Mouse (Mus musculus) lung, adult 2 months (tissue): ENCODE measurements around the gene Tle3. TPM values are rescaled to one million over a fixed set of nuclear protein-coding genes. Genes with fewer than 3 reads are reported as not detected.

Experiments used
- DNase-seq: peaks from one replicate; pipeline ENCODE4 v3.0.0; 2022
- H3K4me1 ChIP-seq: fragments of 200-500 bp; 2 replicates; pipeline ENCODE4 v1.6.1; 2011; ENCODE audit warnings: low read length; ENCODE audit not compliant: control insufficient read depth, insufficient read depth
- H3K4me3 ChIP-seq: fragments of 200-500 bp; replicated peaks from 2 replicates; pipeline ENCODE3; 2011; ENCODE audit warnings: low read depth, mild to moderate bottlenecking, control low read depth, low read length; ENCODE audit errors: extremely low read depth
- CTCF ChIP-seq: fragments of 200-500 bp; IDR thresholded peaks from 2 replicates; pipeline ENCODE4 v1.5.1; 2011; ENCODE audit warnings: mild to moderate bottlenecking, low read length, control low read depth; ENCODE audit not compliant: insufficient read depth
- POLR2A ChIP-seq: fragments of 200-500 bp; IDR thresholded peaks from 2 replicates; pipeline ENCODE4 v1.6.1; 2011; ENCODE audit warnings: low read depth, mild to moderate bottlenecking, control low read depth, low read length, borderline replicate concordance; ENCODE audit errors: extremely low read depth
- WGBS: fragments of 180-500 bp; shearing (Covaris S2); methylation state at CpG from one replicate; pipeline ENCODE4 v1.1.7; 2018; 5-methylcytosine and 5-hydroxymethylcytosine counted together
- polyA plus RNA-seq: library from polyadenylated mRNA; depleted of rRNA; stranded (reverse); fragments of >200 nt; gene quantifications from 2 replicates; pipeline ENCODE4 v1.2.3, GENCODE M21; 2012

Gene Tle3
- polyA plus RNA-seq, 1 experiment = 55.1 TPM

DNA sequence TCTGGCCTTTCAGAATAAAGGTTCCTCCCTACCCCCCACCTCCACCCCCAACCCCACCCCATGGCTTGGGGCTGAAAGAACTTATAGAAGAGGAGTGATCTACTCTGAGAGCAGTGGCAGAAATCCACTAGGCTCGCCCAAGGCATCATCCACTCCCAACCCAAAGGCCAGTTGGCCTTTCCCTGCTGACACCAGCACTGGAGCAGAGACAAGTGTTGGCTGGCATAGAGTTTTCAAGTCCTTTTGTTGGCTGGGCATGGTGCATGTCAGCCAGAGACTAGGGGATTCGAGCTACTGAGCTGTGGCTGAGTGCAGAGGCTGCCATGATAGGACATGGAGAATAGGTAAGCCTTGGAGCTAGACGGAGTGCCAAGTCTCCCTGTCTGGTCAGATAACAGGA lies 9.3 kb downstream of the Tle3 start:
- DNase-seq = no peak
- H3K4me3 ChIP-seq = no peak overlapping the region
- WGBS = 76% methylated on average over 3 of the region's 3 CpGs
- H3K4me1 ChIP-seq = peaks cover 21% of the 10 kb centered on the region
- no peak for TF ChIP-seq POLR2A
- TF ChIP-seq CTCF = no peak

DNA sequence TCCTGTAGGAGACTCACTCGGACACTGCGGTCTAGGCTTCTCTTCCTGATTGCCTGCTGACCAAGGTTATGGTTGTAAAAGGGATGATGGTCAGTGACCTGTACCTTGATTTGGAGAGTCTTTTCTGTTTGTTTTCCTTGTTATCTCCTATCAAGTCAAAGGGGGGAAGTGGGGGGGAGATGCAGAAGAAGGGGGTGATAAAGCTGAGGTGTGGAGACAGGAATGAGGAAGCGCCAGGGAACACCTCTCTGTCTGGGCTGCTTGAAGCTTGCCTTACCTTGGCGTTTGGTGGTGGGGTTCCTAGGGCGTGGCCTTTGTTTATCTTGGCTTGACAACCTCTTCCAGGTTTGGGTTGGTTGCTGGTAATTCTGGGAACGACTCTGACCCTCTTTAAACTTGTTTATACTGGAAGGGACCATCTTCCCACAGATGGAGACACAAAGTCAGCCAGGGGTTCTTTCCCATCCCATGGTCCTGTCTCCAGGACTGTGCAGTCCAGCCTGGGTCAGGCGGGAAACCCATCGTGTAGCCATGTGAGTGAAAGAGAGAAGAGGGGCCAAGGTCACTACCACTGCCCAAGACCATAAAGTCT lies 10.5 kb downstream of the Tle3 start:
- TF ChIP-seq CTCF = no peak
- TF ChIP-seq POLR2A = no peak
- peaks cover 20% of the 10 kb centered on the region for H3K4me1 ChIP-seq
- DNase-seq = no peak
- no peak overlapping the region for H3K4me3 ChIP-seq
- 74% methylated on average over 8 of the region's 8 CpGs for WGBS

DNA sequence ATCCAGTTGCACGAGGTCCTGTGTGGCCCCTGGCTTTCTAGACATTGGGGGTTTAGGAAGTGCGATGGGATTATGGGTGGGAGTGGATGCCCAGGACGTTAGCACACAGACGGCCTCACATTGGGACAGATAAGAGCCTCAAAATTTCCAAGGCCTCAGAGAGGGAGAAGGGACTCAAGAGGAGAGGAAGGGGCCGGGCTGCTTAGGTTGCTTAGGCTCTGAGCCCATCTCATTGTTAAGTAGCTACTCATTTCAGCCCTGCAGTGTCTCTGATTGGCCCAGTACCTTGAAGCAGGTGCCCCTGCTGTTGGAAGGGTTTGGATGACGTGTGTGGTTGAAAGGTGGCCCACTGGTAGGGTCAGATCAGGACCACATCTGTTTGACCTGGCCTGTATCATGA lies 11.9 kb downstream of the Tle3 start:
- 92% methylated on average over 6 of the region's 6 CpGs for WGBS
- Histone ChIP-seq H3K4me1 (peaks cover 20% of the 10 kb centered on the region), H3K4me3 (no peak overlapping the region)
- no peak for TF ChIP-seq CTCF
- no peak for TF ChIP-seq POLR2A
- no peak for DNase-seq

DNA sequence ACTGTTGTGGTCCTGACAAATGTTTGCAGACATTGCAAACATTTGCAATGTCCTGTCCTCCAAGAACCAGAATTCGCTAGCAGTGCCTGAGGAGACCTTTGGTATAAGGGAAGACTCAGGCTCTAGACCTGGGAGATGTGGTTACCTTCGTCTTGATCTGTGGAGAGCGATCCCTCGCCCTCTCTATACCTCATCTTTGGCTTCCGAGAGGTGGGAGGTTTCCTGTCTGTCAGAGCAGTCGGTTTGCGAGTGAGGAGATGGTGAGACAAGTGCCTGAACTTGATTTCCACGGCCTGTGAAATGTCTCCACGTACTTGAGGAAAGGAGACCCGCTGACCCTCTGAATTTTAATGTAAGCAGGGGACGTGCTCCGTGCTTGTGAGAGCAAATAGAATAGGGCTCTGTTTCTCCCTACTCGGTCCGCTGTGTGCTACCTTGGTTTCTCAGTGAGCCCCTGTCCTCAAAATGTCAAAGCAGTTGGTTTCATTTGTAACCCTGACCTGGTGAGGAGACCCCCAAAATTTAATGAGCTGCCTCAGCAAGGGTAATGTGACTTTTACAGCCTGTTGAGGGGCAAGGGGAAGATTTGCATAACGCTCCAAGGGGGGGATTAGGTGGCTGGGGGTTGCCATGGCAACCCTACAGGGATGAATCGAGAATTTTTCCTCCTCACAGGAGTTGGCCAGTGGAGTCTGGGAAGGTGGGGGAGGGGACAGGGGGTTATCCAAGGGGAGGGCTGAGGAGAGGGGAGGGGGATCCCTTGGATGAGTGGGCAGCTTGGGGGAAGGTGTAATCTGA lies 12.7 kb downstream of the Tle3 start:
- DNase-seq = no peak
- 83% methylated on average over 16 of the region's 16 CpGs for WGBS
- no peak for TF ChIP-seq POLR2A
- no peak for TF ChIP-seq CTCF
- Histone ChIP-seq H3K4me3 (no peak overlapping the region), H3K4me1 (peaks cover 25% of the 10 kb centered on the region)

DNA sequence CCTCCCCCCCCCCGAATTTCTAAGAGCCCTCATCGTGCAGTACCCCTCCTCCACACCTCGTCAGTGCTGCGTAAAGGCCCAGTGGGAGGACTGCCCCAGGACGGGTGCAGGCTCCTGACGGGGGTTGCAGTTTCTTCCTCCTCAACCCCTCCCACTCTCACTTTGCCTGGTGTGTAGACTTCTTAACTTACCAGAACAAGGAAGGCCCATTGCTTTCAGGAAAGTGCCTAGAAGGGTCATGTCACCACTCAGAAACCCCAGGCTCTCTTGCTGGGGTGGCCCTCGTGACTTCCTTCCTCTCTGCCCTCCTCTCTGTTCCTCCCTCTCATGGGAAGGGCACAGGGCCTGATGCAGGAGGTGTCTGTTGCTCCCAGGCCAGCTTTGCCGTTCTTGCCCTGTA lies 13.6 kb downstream of the Tle3 start:
- WGBS = 44% methylated on average over 8 of the region's 8 CpGs

DNA sequence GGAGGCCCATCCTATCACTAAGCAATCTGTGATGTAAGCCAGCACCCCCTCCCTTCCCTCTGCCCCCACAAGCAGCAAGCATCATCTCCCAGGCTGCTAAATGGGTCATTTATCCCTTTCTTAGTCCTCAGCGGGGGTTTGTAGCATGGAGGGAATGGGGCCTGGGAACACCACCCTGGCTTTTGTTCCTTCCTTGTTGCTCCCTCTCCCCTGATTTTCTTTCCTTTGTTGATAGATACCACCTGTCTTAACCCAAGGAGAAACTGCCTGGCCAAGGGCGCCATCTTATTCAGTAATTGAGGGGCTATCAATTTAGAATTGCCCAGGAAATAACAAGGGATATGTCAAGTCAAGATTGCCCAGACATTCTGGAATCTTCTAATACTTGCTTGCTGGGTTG lies 14.1 kb downstream of the Tle3 start:
- H3K4me1 ChIP-seq = peaks cover 20% of the 10 kb centered on the region
- 89% methylated on average over 2 of the region's 2 CpGs for WGBS
- no peak for DNase-seq
- no peak overlapping the region for H3K4me3 ChIP-seq
- TF ChIP-seq CTCF = no peak

More for the DNA sequence above, 13.6 kb downstream of the Tle3 start:
- H3K4me3 ChIP-seq = no peak overlapping the region
- DNase-seq = no peak
- TF ChIP-seq CTCF (no peak), POLR2A (no peak)
- peaks cover 22% of the 10 kb centered on the region for H3K4me1 ChIP-seq

DNA sequence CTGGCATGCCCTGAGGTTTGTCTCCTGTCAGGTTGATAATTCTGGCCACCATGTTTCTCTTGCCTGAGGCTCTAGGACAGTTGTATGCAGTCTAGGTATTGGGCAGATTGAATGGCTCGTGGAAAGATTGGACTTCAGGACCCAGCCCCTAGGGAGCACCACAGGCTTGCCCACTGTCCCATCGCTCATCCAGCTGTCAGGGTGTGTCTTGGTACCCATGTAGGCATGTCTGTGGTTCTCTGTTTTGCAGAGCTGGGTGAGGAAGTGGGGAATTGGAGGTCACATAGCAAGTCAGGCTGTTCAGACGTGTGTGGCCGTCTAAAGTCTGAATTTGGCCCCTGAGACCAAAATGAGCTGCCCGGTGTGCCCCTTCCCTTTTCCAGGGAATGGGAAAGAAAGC lies 15.6 kb downstream of the Tle3 start:
- WGBS = 84% methylated on average over 5 of the region's 5 CpGs
- TF ChIP-seq POLR2A (no peak), CTCF (no peak)
- no peak for DNase-seq
- Histone ChIP-seq H3K4me3 (no peak overlapping the region), H3K4me1 (peaks cover 18% of the 10 kb centered on the region)

DNA sequence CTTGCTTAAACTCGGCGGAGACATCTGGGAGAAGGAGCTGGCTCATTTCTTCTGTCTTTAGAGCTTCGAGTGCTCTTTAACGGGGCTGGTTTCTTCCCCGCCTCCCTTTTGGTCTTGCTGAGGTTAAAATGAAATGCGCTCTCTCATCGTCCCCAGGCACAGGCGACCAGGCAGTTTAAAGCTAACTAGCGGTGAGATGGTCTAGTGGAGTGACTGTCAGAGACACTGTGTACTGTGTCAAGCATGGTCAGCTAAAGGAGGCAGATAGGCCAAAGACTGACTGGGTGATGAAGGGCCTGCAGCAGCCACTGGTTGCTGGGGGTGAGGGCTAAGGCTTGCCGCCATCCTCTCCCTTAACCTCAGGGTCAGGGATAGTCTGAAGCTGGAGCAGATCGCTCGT lies 16.0 kb downstream of the Tle3 start:
- DNase-seq = no peak
- TF ChIP-seq CTCF = no peak
- no peak for TF ChIP-seq POLR2A
- H3K4me3 ChIP-seq = no peak overlapping the region
- 87% methylated on average over 12 of the region's 12 CpGs for WGBS
- peaks cover 18% of the 10 kb centered on the region for H3K4me1 ChIP-seq

DNA sequence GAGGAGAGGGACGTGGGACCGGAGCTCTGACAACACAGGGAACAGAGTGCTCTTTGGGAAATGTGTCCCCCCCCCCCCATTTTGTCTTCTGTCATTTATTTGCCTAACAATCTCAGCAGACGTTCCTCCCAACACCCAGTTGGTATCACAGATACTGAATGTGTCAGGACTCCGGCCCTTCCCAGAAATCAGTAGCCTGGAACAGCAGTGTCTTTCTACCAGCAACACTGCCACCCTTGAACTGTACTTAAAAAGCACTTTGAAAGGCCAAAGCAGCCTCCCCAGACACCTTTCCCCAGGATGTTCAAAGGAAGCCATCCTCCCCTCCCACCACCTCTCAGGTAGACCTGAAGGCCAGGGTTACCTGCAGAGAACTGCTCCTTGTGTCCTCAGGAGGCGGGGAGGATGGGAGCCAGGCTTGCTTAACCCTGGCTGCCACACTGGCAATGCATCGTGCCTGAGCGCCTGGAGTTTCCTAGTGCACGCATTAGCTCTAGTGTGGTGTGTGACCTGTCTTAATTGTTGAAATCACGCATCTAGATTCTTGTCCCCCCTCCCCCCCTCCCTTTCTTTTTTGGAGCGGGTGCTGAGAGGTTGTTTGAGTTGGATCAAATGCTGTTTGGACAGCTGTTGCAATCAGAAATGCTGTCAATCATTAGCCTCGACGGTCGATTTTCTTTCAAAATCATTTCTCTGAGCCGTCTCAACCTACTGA lies 16.7 kb downstream of the Tle3 start:
- H3K4me3 ChIP-seq = no peak overlapping the region
- peaks cover 18% of the 10 kb centered on the region for H3K4me1 ChIP-seq
- TF ChIP-seq CTCF (no peak), POLR2A (no peak)
- DNase-seq = no peak
- WGBS = 51% methylated on average over 14 of the region's 14 CpGs

DNA sequence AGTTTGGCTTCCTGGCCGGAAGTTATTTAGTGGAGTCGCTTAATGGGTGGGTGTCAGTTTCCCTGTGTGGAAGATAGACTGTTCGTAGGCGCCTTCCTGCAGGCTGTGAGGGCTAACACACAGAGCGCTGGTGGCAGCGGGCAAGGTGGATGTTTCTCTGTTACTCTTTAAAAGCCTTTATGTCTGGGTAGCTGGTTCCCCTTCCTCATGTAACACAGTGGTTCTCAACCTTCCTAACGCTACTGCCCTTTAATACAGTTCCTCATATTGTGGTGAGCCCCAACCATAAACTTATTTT lies 17.2 kb downstream of the Tle3 start:
- 56% methylated on average over 7 of the region's 7 CpGs for WGBS
- TF ChIP-seq CTCF (no peak), POLR2A (no peak)
- DNase-seq = no peak
- H3K4me3 ChIP-seq = no peak overlapping the region
- H3K4me1 ChIP-seq = peaks cover 18% of the 10 kb centered on the region
